Mouse (Mus musculus): Measurements from ENCODE around the gene Mfsd6.

DNA sequence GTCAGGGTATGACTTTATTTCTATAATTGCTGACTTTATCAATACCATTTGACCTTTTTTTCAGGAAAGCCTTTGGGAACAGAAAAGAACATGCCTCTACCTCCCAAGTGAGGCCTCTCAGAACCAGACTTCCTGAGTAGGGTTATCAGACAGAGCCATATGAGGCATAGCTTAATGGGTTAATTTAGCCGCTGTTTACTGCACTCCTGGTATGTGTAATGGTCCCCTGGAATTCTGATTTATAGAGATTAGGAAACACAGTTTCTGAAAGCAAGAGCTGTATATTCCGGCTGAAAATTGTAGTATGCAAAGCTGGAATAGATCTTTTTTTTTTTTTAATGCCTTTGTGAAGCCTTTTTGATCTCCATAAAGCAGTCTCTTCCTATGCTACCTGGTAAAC, 67.0 kb downstream of the Mfsd6 start:
- TF ChIP-seq TCF12 (IDR thresholded peaks at IDR 0.05; ENCODE audit: low read depth, low read length) (no peak), EP300 (IDR thresholded peaks at IDR 0.05; ENCODE audit: low read length) (no peak), CTCF (conservative IDR thresholded peaks at IDR 0.05 in 1 of 2, IDR thresholded peaks at IDR 0.05 in 1 of 2; ENCODE audit: low read depth in 2 of 2, low read length in 2 of 2) (no peak), NELFE (IDR thresholded peaks at IDR 0.05; ENCODE audit: low read depth, low read length) (no peak), POLR2AphosphoS2 (IDR thresholded peaks at IDR 0.05; ENCODE audit: low read depth, low read length) (no peak), POLR2A (IDR thresholded peaks at IDR 0.05; ENCODE audit: low read depth, low read length) (no peak), USF2 (conservative IDR thresholded peaks at IDR 0.05; ENCODE audit: low read depth, low read length) (no peak), ZKSCAN1 (IDR thresholded peaks at IDR 0.05; ENCODE audit: borderline replicate concordance, low read depth, low read length) (no peak)
